Mouse (Mus musculus): ENCODE results near the gene Clcf1. TPM values are rescaled to one million over a fixed set of nuclear protein-coding genes. Genes with fewer than 3 reads are reported as not detected.
"Not testable (repeated sequence)": the region's sequence is repeated elsewhere in the genome, so short reads cannot be mapped to it uniquely, and the experiment has no call there.

Clcf1 gene
- polyA plus RNA-seq, 1 experiment, result not detected

DNA sequence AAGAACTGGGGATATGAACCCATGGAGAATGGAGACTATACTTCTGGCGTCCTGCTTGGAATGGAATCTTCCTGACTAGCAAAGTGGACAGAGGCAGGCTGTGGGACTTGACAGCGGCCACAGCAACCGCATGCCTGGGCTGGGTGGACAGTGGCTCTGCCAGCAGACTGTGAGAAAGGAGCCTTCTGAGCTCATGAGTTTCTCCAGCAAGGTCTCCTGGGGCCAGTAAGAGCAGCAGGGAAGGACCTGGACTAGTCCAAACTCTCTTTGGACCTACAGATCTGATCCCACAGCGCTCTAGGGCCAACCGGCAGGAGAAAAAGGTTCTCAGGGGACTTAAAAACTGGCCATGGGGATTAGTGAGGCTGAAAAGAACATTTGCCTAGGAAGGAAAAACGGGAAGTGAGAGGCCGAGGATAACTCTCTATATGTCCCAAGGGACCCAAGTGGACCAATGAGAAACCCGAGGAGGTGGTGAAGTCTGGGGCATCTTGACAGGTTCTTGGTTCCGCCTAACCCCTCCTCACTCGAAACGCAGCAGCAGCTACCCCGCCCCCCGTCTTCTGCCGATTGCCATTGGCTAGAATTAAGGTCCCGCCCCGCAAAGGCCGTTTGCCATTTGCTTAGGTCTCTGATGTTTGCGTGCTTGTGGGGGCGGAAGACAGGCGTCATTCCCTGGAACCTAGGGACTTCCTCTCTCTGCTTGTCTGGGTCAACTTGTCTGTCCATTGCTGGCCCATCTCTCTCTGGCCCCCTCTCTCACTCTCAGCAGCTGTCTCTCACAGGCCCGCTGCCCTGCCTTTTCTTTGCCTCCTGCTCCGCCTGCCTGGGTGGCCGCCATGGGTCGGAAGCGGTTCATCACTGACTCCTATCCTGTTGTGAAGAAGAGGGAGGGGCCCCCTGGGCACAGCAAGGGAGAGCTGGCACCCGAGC, 17.5 kb downstream of the Clcf1 start, which contains the start of gene Pold4:
Gene Pold4 (plus strand): TSS at position 647 of the 933 bp plus-strand sequence.
- Histone ChIP-seq H3K4me1 (ENCODE audit: control insufficient read depth, insufficient read depth, low read length) (peaks cover 18% of the 10 kb centered on the region), H3K27ac (ENCODE audit: insufficient read depth, low read depth, low read length) (peak within 1 kb of the TSS; percentile 92), H3K4me3 (ENCODE audit: insufficient read depth, low read depth, low read length) (peak within 1 kb of the TSS; percentile 59)
- WGBS, result 8% methylated on average over 26 of the region's 26 CpGs
- peak; percentile 71 for TF ChIP-seq POLR2A (IDR thresholded peaks at IDR 0.05; ENCODE audit: insufficient read depth, low read depth, low read length)
- TF ChIP-seq CTCF (IDR thresholded peaks at IDR 0.05; ENCODE audit: insufficient read depth, low read depth, low read length), result no peak

DNA sequence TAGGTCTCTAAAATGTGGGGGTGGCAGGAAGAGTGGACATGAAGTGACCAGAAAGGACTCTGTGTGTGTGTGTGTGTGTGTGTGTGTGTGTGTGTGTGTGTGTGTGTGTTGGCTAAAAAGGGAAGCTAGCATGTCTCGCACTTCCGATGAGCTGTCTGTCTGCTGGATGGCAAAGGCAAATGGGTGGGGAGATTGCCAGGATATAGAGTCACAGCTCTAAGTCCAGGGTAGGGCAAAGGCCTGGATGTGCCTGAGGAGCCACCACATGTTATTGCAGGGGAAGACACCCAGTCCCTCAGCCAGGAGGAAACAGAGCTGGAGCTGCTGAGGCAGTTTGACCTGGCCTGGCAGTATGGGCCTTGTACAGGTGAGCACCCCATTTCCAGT, 18.1 kb downstream of the Clcf1 start:
- H3K4me3 ChIP-seq (ENCODE audit: insufficient read depth, low read depth, low read length), result peak overlapping the region; percentile 59
- H3K27ac ChIP-seq (ENCODE audit: insufficient read depth, low read depth, low read length), result peak overlapping the region; percentile 92
- TF ChIP-seq POLR2A (IDR thresholded peaks at IDR 0.05; ENCODE audit: insufficient read depth, low read depth, low read length) (no peak; the same call in 1 of the 2 replicates), CTCF (IDR thresholded peaks at IDR 0.05; ENCODE audit: insufficient read depth, low read depth, low read length) (no peak)
- 0% methylated on average over 2 of the region's 2 CpGs for WGBS
- peaks cover 18% of the 10 kb centered on the region for H3K4me1 ChIP-seq (ENCODE audit: control insufficient read depth, insufficient read depth, low read length)

DNA sequence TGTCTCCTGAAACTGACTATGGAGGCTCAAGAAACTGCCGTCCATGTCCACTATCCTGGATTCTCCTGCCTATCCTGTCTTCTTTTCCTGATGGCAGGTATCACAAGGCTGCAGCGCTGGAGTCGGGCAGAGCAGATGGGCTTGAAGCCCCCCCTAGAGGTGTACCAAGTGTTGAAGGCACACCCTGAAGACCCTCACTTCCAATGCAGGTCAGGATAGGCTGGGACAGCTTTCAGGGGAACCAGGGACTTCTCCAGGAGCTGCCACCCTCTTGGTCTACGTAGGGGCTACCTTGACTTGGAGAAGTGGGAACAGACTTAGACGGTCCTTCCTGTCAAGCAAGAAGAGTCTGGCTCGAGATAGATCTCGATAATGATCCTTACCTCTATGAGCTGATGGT, 18.6 kb downstream of the Clcf1 start:
- WGBS, result 83% methylated on average over 7 of the region's 7 CpGs
- no peak for TF ChIP-seq CTCF (IDR thresholded peaks at IDR 0.05; ENCODE audit: insufficient read depth, low read depth, low read length)
- no peak for TF ChIP-seq POLR2A (IDR thresholded peaks at IDR 0.05; ENCODE audit: insufficient read depth, low read depth, low read length)
- Histone ChIP-seq H3K27ac (ENCODE audit: insufficient read depth, low read depth, low read length) (peak overlapping the region; percentile 92), H3K4me3 (ENCODE audit: insufficient read depth, low read depth, low read length) (no peak overlapping the region), H3K4me1 (ENCODE audit: control insufficient read depth, insufficient read depth, low read length) (peaks cover 18% of the 10 kb centered on the region)

DNA sequence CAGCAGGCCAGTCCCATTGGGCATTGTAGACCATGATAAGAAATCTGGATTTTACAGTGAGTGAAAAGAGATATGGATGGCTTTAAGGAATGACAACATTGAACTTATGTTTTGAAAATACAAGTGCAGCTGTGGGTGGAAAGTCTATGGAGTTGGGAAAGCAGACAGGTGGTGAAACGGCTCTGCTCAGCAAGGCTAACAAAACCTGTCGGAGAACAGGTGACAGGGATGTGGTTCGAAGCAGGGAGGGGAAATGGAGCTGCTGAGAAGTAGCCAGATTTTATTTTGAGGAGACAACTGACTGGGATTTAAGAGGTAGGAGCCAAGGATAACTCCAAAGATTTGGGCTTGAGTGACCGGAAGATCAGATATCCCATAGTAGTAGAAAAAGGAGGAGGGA, 20.5 kb downstream of the Clcf1 start:
- Histone ChIP-seq H3K27ac (ENCODE audit: insufficient read depth, low read depth, low read length) (no peak overlapping the region), H3K4me1 (ENCODE audit: control insufficient read depth, insufficient read depth, low read length) (peaks cover 18% of the 10 kb centered on the region), H3K4me3 (ENCODE audit: insufficient read depth, low read depth, low read length) (no peak overlapping the region)
- no peak for TF ChIP-seq CTCF (IDR thresholded peaks at IDR 0.05; ENCODE audit: insufficient read depth, low read depth, low read length)
- no peak for TF ChIP-seq POLR2A (IDR thresholded peaks at IDR 0.05; ENCODE audit: insufficient read depth, low read depth, low read length)
- WGBS, result 83% methylated on average over 4 of the region's 4 CpGs

DNA sequence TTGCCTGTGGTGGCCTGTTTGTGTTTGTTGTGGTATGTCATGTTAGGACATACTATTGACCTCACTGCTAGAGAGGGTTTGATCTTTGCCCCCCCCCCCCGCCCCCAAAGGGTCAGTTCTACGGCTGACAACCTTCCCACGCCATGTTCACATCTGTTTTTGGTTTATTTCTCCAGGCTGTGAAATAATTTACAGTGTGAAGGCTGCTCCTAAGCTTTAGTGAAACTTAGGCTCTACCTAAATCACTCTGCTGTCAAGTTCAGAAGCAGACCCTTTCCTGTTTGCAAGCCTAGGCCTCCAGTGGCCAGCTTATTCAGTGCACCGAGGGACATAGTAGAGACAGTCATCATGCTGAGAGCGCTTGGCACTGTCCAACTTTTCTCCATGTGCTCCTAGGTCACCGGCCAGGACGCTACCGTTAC, 26.2 kb downstream of the Clcf1 start:
- TF ChIP-seq POLR2A (IDR thresholded peaks at IDR 0.05; ENCODE audit: insufficient read depth, low read depth, low read length) (no peak), CTCF (IDR thresholded peaks at IDR 0.05; ENCODE audit: insufficient read depth, low read depth, low read length) (no peak)
- WGBS, result 78% methylated on average over 8 of the region's 8 CpGs
- Histone ChIP-seq H3K27ac (ENCODE audit: insufficient read depth, low read depth, low read length) (no peak overlapping the region), H3K4me1 (ENCODE audit: control insufficient read depth, insufficient read depth, low read length) (no peaks in the 10 kb centered on the region), H3K4me3 (ENCODE audit: insufficient read depth, low read depth, low read length) (no peak overlapping the region)

DNA sequence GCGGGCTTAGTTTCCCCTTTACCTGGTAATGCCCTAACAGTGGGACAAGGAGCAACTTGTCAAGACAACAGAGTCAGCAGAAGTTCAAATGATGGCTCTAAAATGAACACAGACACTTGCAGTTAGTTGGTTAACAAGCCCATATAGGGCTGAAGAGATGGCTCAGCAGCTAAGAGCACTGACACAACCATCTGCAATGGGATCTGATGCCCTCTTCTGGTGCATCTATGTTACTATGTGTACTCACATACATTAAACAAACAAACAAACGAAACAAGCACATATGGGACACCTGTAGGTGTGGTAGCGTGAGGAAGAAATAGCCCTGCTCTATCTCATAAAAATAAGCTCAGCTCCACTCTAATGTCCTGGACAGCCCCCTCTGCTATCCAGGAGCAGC, 28.4 kb downstream of the Clcf1 start:
- no peak overlapping the region for H3K4me3 ChIP-seq (ENCODE audit: insufficient read depth, low read depth, low read length)
- no peaks in the 10 kb centered on the region for H3K4me1 ChIP-seq (ENCODE audit: control insufficient read depth, insufficient read depth, low read length)
- TF ChIP-seq POLR2A (IDR thresholded peaks at IDR 0.05; ENCODE audit: insufficient read depth, low read depth, low read length) (no peak), CTCF (IDR thresholded peaks at IDR 0.05; ENCODE audit: insufficient read depth, low read depth, low read length) (no peak)
- 72% methylated on average over 3 of the region's 3 CpGs for WGBS
- no peak overlapping the region for H3K27ac ChIP-seq (ENCODE audit: insufficient read depth, low read depth, low read length)

DNA sequence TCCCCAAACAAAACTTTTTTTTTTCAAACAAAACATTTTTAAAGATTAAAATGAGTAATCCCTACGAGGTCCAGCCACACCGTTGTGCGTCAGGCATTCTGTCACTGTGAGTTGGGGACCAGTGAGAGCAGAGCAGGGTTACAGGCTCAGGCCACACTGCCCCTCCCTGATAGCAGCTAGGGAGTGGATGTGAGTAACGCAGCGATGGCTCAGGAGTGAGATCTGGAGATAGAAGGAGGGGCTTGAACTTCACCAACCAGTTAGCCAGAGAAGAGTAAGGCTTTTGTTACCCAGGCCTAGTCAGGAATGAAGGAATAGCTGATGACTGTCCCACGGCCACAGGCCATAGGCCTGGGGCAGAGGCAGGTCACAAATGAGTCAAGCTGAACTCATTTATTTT, 30.7 kb downstream of the Clcf1 start:
- Histone ChIP-seq H3K27ac (ENCODE audit: insufficient read depth, low read depth, low read length) (no peak overlapping the region), H3K4me1 (ENCODE audit: control insufficient read depth, insufficient read depth, low read length) (no peaks in the 10 kb centered on the region), H3K4me3 (ENCODE audit: insufficient read depth, low read depth, low read length) (no peak overlapping the region)
- TF ChIP-seq CTCF (IDR thresholded peaks at IDR 0.05; ENCODE audit: insufficient read depth, low read depth, low read length) (no peak), POLR2A (IDR thresholded peaks at IDR 0.05; ENCODE audit: insufficient read depth, low read depth, low read length) (no peak)
- WGBS, result 90% methylated on average over 6 of the region's 6 CpGs

DNA sequence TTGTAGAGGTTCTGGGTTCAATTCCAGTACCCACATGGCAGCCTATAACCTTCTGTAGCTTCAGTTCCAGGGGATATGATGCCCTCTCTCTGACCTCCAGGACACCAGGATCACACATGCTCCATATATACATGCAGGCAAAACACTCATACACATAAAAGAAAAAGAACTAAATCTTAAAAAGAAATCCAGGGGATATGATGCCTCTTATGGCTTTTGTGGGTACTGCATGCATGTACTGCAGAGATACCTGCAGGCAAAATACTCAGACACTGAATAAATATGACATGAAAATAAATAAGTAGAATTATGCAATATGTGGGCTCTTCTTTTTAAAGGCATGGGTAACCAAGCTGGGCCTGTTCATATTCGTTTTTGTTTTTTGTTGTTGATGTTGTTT, 33.0 kb downstream of the Clcf1 start:
- TF ChIP-seq POLR2A (IDR thresholded peaks at IDR 0.05; ENCODE audit: insufficient read depth, low read depth, low read length) (no peak), CTCF (IDR thresholded peaks at IDR 0.05; ENCODE audit: insufficient read depth, low read depth, low read length) (no peak)
- 66% methylated on average over 1 of the region's 1 CpGs for WGBS
- Histone ChIP-seq H3K4me3 (ENCODE audit: insufficient read depth, low read depth, low read length) (no peak overlapping the region), H3K27ac (ENCODE audit: insufficient read depth, low read depth, low read length) (no peak overlapping the region), H3K4me1 (ENCODE audit: control insufficient read depth, insufficient read depth, low read length) (no peaks in the 10 kb centered on the region)

DNA sequence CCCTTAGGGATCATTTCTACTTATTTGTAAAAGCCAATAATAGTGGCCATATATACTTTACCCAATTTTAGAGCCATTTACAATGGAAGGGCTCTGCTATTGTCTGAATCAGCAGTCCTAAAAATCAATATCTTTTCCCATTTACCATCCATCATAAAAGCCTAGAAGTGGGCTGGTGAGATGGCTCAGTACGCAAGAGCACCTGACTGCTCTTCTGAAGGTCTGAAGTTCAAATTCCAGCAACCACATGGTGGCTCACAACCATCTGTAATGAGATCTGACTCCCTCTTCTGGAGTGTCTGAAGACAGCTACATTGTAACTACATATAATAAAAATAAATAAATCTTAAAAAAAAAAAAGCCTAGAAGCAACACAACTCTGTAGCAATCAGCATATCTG, 34.6 kb downstream of the Clcf1 start:
- not testable (repeated sequence) for H3K4me1 ChIP-seq (ENCODE audit: control insufficient read depth, insufficient read depth, low read length); H3K27ac ChIP-seq (ENCODE audit: insufficient read depth, low read depth, low read length); H3K4me3 ChIP-seq (ENCODE audit: insufficient read depth, low read depth, low read length)
- 91% methylated on average over 1 of the region's 1 CpGs for WGBS
